Mouse (Mus musculus): ENCODE results near the gene Dtx3.

- TF ChIP-seq CTCF (IDR thresholded peaks at IDR 0.05; ENCODE audit: insufficient read depth, low read length) (no peak), POLR2A (IDR thresholded peaks at IDR 0.05; ENCODE audit: borderline replicate concordance, extremely low read depth, low read depth, low read length) (no peak; the same call in 1 of the 2 replicates)
Observed at GRCm38 (mm10) chr10:127196392-127196791, 864 bp upstream of the Dtx3 start.

All from lung, adult 2 months (tissue).